Mouse (Mus musculus) stomach, embryonic 16.5 days (tissue): ENCODE results near the gene Psg17. TPM values are rescaled to one million over a fixed set of nuclear protein-coding genes. Genes with fewer than 3 reads are reported as not detected.

ENCODE experiments used
- ATAC-seq: fragments of 200-750 bp; cut with Nextera tagmentation; 2 replicates; pipeline ENCODE4 v1.8.0; 2017; ENCODE audit warnings: moderate number of reproducible peaks, moderate TSS enrichment; ENCODE audit not compliant: insufficient read depth, low FRiP score
- H3K27ac ChIP-seq: fragments of 300-500 bp; sonication (generic); 2 replicates; pipeline ENCODE4 v1.5.1; 2014; ENCODE audit warnings: low read length
- H3K27me3 ChIP-seq: fragments of 300-500 bp; sonication (generic); 2 replicates; pipeline ENCODE4 v1.6.1; 2014; ENCODE audit warnings: low read length, control low read depth, mixed read lengths; ENCODE audit not compliant: control insufficient read depth, insufficient read depth
- H3K36me3 ChIP-seq: fragments of 300-500 bp; sonication (generic); 2 replicates; pipeline ENCODE4 v1.6.1; 2014; ENCODE audit warnings: low read length; ENCODE audit not compliant: control insufficient read depth, insufficient read depth
- H3K4me1 ChIP-seq: fragments of 300-500 bp; sonication (generic); 2 replicates; pipeline ENCODE4 v1.6.1; 2014; ENCODE audit warnings: low read length, control low read depth, mixed read lengths; ENCODE audit not compliant: control insufficient read depth, insufficient read depth
- H3K4me2 ChIP-seq: fragments of 300-500 bp; sonication (generic); 2 replicates; pipeline ENCODE4 v1.6.1; 2014; ENCODE audit warnings: low read depth, low read length, mixed read lengths
- H3K4me3 ChIP-seq: fragments of 300-500 bp; sonication (generic); replicated peaks from 2 replicates; pipeline ENCODE4 v1.5.1; 2014; ENCODE audit warnings: mild to moderate bottlenecking, low read length
- H3K9ac ChIP-seq: fragments of 300-500 bp; sonication (generic); 2 replicates; pipeline ENCODE4 v1.6.1; 2014; ENCODE audit warnings: low read length
- H3K9me3 ChIP-seq: fragments of 300-500 bp; sonication (generic); replicated peaks from 2 replicates; pipeline ENCODE4 v1.6.1; 2016; ENCODE audit warnings: low read length, control low read depth; ENCODE audit not compliant: control insufficient read depth
- WGBS: fragments of 180-500 bp; shearing (Covaris S2); extraction: QIAGEN DNeasy Blood & Tissue Kit; methylation state at CpG from one replicate; pipeline ENCODE4 v1.1.7; 2014; 5-methylcytosine and 5-hydroxymethylcytosine counted together
- polyA plus RNA-seq: library from polyadenylated mRNA; unstranded; fragments of >200 nt; fragmentation: Nextera tagmentation; extraction: Ambion mirVana; gene quantifications from 2 replicates; pipeline ENCODE4 v1.2.1, GENCODE M21; 2015

Psg17 gene
- polyA plus RNA-seq, 1 experiment from 2014 or later = 0.10 TPM

DNA sequence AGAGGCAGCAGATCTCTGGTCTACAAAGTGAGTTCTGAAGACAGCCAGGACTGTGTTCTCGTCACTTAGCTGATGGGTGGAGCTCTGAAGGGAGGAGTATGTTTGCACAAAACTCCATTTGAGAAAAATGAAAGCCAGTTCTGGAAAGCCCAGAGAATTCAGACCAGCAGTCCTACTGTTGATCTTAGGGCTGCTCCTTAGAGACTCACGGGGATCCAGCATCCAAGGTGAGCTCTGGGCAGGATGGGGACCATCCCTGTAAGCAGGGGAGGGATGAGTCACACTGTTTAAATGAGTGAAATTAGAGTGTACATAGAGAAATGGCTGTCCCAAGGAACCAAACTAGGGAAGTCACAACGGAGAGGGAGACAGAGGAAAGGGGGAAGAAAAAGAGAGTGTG is 18.5 kb upstream of the Psg17 start, which contains the start of gene Mill2:
Mill2 (plus strand) TSS at position 102 of the 400 bp plus-strand sequence.
- H3K4me1 ChIP-seq = peaks cover 6% of the 10 kb centered on the region; the same call in 1 of the 2 replicates
- peak within 1 kb of the TSS; percentile 71 for H3K9ac ChIP-seq
- 4% methylated on average over 3 of the region's 3 CpGs for WGBS
- H3K4me2 ChIP-seq = peak within 1 kb of the TSS; percentile 71
- H3K36me3 ChIP-seq = no peaks in the 10 kb centered on the region
- H3K27me3 ChIP-seq = no peaks in the 10 kb centered on the region
- ATAC-seq = peak; percentile 49
- H3K4me3 ChIP-seq = peak within 1 kb of the TSS; percentile 54
- H3K9me3 ChIP-seq = no peaks in the 10 kb centered on the region
- H3K27ac ChIP-seq = peak within 1 kb of the TSS; percentile 97

DNA sequence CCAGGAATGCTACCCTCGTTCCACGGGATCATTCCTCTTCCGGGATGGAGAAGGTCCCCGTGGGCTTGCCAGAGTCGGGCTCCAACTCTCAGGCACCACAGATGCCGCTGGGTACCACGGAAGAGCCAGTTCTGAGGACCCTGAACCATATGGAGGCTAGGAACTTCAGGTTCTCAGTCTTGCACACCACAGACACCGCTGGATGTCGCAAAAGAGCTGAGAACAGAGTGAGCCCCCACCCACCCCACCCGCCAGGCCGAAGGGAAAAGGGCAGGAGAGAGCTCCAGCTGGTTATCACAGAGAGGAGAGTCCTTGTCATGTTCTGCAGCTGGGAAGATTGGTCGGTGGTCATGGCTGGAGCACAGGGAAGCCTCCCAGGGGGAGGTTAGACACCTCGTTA is 10.9 kb upstream of the Psg17 start:
- no peak overlapping the region for H3K4me2 ChIP-seq
- no peak for ATAC-seq
- no peaks in the 10 kb centered on the region for H3K9me3 ChIP-seq
- no peaks in the 10 kb centered on the region for H3K4me1 ChIP-seq
- H3K36me3 ChIP-seq = no peaks in the 10 kb centered on the region
- no peak overlapping the region for H3K4me3 ChIP-seq
- no peak overlapping the region for H3K9ac ChIP-seq
- H3K27me3 ChIP-seq = no peaks in the 10 kb centered on the region
- H3K27ac ChIP-seq = no peak overlapping the region
- WGBS = 44% methylated on average over 13 of the region's 13 CpGs

DNA sequence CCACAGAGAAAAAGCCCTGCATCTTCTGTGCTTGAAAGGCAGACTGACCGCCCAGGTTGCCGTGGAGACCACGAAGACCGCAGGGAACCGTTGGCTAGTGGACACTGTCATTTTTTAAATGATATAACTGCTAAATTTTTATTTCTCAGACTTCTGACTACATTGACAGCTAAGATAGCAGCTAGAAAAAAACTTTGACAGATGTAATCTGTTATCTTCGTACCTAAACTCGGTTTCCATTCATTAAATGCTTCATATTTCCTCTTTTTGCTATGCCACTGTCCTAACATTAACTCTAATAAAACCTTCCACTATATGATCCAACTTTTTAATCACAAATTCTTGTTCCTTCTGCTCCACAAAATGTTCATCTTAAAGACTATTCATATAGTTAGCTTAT is 8.1 kb upstream of the Psg17 start:
- H3K9ac ChIP-seq = no peak overlapping the region
- H3K36me3 ChIP-seq = no peaks in the 10 kb centered on the region
- WGBS = 82% methylated on average over 7 of the region's 7 CpGs
- H3K4me1 ChIP-seq = no peaks in the 10 kb centered on the region
- H3K4me3 ChIP-seq = no peak overlapping the region
- no peaks in the 10 kb centered on the region for H3K27me3 ChIP-seq
- H3K27ac ChIP-seq = no peak overlapping the region
- no peak overlapping the region for H3K4me2 ChIP-seq
- no peaks in the 10 kb centered on the region for H3K9me3 ChIP-seq
- no peak for ATAC-seq

GRCm38 (mm10) chr7:18828592-18828991 is 7.2 kb upstream of the Psg17 start:
- ATAC-seq = no peak
- no peak overlapping the region for H3K9ac ChIP-seq
- no peak overlapping the region for H3K4me2 ChIP-seq
- no peaks in the 10 kb centered on the region for H3K9me3 ChIP-seq
- H3K4me1 ChIP-seq = no peaks in the 10 kb centered on the region
- H3K36me3 ChIP-seq = no peaks in the 10 kb centered on the region
- H3K27ac ChIP-seq = no peak overlapping the region
- 65% methylated on average over 9 of the region's 9 CpGs for WGBS
- H3K4me3 ChIP-seq = no peak overlapping the region
- H3K27me3 ChIP-seq = no peaks in the 10 kb centered on the region

DNA sequence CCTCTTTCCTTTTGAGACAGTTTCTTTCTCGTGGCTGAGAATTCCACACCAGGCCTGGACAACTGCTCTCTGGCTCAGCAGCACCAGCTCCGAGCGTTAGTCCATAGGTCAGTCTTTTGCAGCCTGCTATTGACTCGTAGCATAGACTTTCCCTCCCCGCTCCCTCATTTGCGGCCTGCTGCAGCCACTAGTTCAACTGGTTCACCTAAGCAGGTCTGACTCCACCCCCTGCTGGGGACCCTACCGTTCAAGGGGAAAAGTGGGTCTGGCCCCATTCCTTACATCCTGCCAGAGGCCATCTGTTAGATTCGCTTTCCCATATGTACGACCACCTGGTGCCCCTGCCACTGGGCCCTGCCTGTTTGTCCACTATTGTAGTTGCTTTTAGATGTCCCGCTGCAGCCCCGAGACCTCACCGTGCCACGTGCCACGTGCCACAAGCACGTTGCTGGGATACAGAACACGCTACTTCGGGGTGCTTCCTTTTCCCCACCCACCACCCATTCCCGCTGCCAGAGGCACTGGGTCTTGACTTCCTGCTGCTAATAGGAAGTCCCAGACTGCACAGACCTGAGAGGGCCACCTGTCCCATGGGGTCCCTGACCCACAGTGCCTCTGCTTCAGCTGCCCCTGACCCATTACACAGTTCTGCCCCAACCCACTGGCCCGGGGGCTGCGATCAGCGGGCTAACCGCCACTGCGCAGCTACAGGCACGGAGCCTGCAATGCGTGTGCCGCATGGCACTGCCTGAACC is 6.6 kb upstream of the Psg17 start:
- Histone ChIP-seq H3K4me3 (no peak overlapping the region), H3K9me3 (no peaks in the 10 kb centered on the region), H3K9ac (peak overlapping the region; percentile 35; the same call in 1 of the 2 replicates), H3K27ac (no peak overlapping the region), H3K4me2 (no peak overlapping the region), H3K36me3 (no peaks in the 10 kb centered on the region), H3K4me1 (no peaks in the 10 kb centered on the region), H3K27me3 (no peaks in the 10 kb centered on the region)
- WGBS = 56% methylated on average over 26 of the region's 26 CpGs
- peak; percentile 68 for ATAC-seq

DNA sequence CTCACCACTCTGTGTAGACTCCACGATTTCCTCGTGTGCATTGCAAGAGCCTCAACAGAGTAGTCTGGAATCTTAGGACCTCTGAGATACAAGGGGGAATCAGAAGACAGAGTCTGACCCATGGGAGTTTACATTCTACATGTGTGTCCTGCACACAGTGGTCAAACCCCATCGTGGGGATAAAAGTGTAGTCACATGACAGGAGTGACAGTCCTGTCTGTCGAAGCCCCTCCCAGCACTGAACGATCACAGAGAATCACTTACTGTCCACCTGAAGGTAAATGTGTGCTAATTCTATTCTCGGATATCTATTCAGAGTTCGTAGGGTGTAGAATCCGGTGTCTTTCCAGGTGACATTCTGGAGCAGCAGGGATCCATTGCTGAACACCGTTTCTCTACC is 3.1 kb downstream of the Psg17 start:
- ATAC-seq = no peak
- Histone ChIP-seq H3K9me3 (no peaks in the 10 kb centered on the region), H3K27me3 (no peaks in the 10 kb centered on the region), H3K27ac (no peak overlapping the region), H3K4me1 (no peaks in the 10 kb centered on the region), H3K4me3 (no peak overlapping the region), H3K9ac (no peak overlapping the region), H3K4me2 (no peak overlapping the region), H3K36me3 (no peaks in the 10 kb centered on the region)
- WGBS = 80% methylated on average over 9 of the region's 9 CpGs

DNA sequence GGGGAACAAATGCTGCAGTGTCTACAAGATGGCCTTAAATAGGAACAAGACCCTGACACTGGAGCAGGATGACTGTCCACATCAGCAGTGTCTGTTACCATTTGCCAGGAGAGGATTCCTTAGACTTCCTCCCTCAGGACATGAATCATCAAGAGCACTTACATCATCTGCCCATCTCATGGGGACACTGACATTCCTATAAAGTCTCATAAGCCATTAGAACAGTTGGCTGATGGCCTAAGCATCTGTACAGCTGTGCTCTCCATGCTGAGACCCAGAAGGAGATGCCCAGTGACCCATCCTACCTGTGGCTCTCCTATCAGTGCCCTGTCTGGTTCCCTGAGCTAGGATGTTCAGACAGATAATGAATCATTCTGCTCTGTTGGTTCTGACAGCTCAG is 17.9 kb downstream of the Psg17 start:
- Histone ChIP-seq H3K27me3 (no peaks in the 10 kb centered on the region), H3K4me2 (no peak overlapping the region), H3K27ac (no peak overlapping the region), H3K9ac (no peak overlapping the region), H3K36me3 (no peaks in the 10 kb centered on the region), H3K4me3 (no peak overlapping the region), H3K9me3 (no peaks in the 10 kb centered on the region), H3K4me1 (no peaks in the 10 kb centered on the region)
- ATAC-seq = no peak

DNA sequence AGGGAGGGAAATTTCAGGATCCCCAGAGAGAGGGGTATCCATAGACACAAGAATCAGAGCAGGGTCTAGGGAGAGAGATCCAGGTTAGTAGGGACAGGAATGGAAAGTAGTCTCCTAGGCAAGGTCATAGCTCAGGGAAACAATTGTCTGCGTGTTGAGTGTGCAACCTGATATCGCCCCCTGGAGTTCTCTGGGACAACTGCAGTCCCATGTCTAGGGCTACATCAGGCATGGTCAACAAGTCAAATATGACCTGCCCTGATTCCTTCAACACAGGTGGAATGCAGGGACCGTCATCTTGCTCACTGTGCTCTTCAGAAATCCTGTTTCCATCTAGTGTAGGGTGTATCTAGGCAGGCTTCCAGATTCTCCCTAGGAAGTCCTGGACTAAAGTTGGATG is 22.3 kb downstream of the Psg17 start:
- no peak for ATAC-seq
- Histone ChIP-seq H3K4me1 (no peaks in the 10 kb centered on the region), H3K27me3 (no peaks in the 10 kb centered on the region), H3K9ac (no peak overlapping the region), H3K27ac (no peak overlapping the region), H3K36me3 (no peaks in the 10 kb centered on the region), H3K4me3 (no peak overlapping the region), H3K9me3 (no peaks in the 10 kb centered on the region), H3K4me2 (no peak overlapping the region)
- WGBS = 34% methylated on average over 3 of the region's 3 CpGs

DNA sequence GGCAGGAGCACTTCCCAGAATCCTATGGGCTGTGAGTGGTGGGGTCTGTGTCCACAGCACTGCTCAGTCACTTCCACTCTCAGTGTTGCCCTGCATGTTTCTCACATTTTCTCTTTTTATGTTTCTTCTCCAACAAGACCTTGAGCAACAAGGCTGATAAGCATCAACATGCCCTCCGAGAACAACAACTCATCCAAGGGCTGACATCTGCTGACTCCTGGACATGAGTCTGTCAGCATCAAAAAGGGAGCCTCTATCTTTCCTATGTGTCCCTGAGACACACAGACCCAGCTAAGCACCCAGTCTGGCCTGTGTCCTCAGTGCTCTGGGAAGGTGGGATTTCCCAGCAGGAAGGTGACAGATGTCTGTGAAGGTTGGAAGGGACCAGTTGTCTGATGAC is 23.0 kb downstream of the Psg17 start, which contains the start of gene Psg19:
Psg19 (minus strand) TSS at position 101 of the 400 bp plus-strand sequence.
- no peak within 1 kb of the TSS for H3K27ac ChIP-seq
- H3K4me2 ChIP-seq = no peak within 1 kb of the TSS
- no peaks in the 10 kb centered on the region for H3K27me3 ChIP-seq
- H3K4me3 ChIP-seq = no peak within 1 kb of the TSS
- no peak for ATAC-seq
- no peaks in the 10 kb centered on the region for H3K9me3 ChIP-seq
- no peak within 1 kb of the TSS for H3K9ac ChIP-seq
- H3K4me1 ChIP-seq = no peaks in the 10 kb centered on the region
- 72% methylated on average over 1 of the region's 1 CpGs for WGBS
- no peaks in the 10 kb centered on the region for H3K36me3 ChIP-seq
